9 mouse cellular contexts compared by ENCODE assay signal in genomic region chr4:73111311-73111710, GRCm38 (mm10).
DNase-seq lines count a peak whose midpoint lies in the region; ATAC-seq and TF ChIP-seq lines count a peak whose summit lies in the region.
"Had no signal": no experiment of that assay in that cellular context is flagged by ENCODE, and none has a peak within 500 bp of the region (broad histone marks: within the 10 kb centered on the region; RNA-seq: fewer than 3 reads in every experiment).

No protein-coding gene starts in this region.

- H3K27ac ChIP-seq in kidney, adult 2 months (ENCODE audit: insufficient read depth, low read depth, low read length), result no peak overlapping the region
- H3K27ac ChIP-seq in kidney, embryonic 14.5 days (ENCODE audit: low read depth, low read length), result no peak overlapping the region
- H3K27ac ChIP-seq: limb, embryonic 15.5 days had no signal

- no peaks in the 10 kb centered on the region for H3K27me3 ChIP-seq in kidney, adult 2 months (replicated peaks; ENCODE audit: control insufficient read depth, insufficient read depth, low read length)
- no peaks in the 10 kb centered on the region for H3K27me3 ChIP-seq in kidney, embryonic 14.5 days (ENCODE audit: control insufficient read depth, insufficient read depth, low read length)
- H3K27me3 ChIP-seq: limb, embryonic 15.5 days had no signal

- no peak; the same call in 1 of the 2 replicates for TF ChIP-seq CTCF in kidney, adult 2 months (conservative IDR thresholded peaks at IDR 0.05; ENCODE audit: insufficient read depth, insufficient read length, low read depth, low read length)

- H3K4me2 ChIP-seq in kidney, embryonic 14.5 days (replicated peaks; ENCODE audit: low read depth, low read length), result no peak overlapping the region
- H3K4me2 ChIP-seq: limb, embryonic 15.5 days had no signal

- DNase-seq in kidney, adult 2 months, result peak; percentile 5
- DNase-seq in 3T3-L1 (ENCODE audit: low read depth, low spot score) (peak; percentile 3), ZHBTc4 (ENCODE audit: low read depth, low spot score) (peak; percentile 4)
- peak; percentile 3 for DNase-seq in layer of hippocampus, adult 9-11 months
- DNase-seq: heart, postnatal 14 days had no signal

- WGBS in kidney, adult 2 months, result 58% methylated on average over 2 of the region's 2 CpGs
- WGBS in kidney, embryonic 14.5 days, result 73% methylated on average over 2 of the region's 2 CpGs

- H3K9ac ChIP-seq in kidney, embryonic 14.5 days (ENCODE audit: low read depth, low read length), result no peak overlapping the region
- H3K9ac ChIP-seq: limb, embryonic 15.5 days had no signal

- H3K4me3 ChIP-seq in kidney, adult 2 months (ENCODE audit: insufficient read depth, low read depth, low read length), result no peak overlapping the region
- no peak overlapping the region for H3K4me3 ChIP-seq in kidney, embryonic 14.5 days (ENCODE audit: low read length)
- H3K4me3 ChIP-seq: limb, embryonic 15.5 days had no signal

- ATAC-seq in kidney, embryonic 14.5 days (ENCODE audit: low FRiP score, low TSS enrichment), result no peak
- no peak for ATAC-seq in CD4-positive, CD25-positive, alpha-beta regulatory T cell, adult 4 months
- no peak for ATAC-seq in erythroblast, adult 5-6 weeks (replicated peaks; ENCODE audit: low FRiP score, poor library complexity, severe bottlenecking)

- H3K36me3 ChIP-seq in kidney, adult 2 months (ENCODE audit: control insufficient read depth, insufficient read depth, low read length), result no peaks in the 10 kb centered on the region
- H3K36me3 ChIP-seq in kidney, embryonic 14.5 days (ENCODE audit: control insufficient read depth, insufficient read depth, low read length), result no peaks in the 10 kb centered on the region
- H3K36me3 ChIP-seq: limb, embryonic 15.5 days had no signal

- no peak for TF ChIP-seq POLR2A in kidney, adult 2 months (IDR thresholded peaks at IDR 0.05; ENCODE audit: low read depth, low read length)

- H3K4me1 ChIP-seq in kidney, adult 2 months (ENCODE audit: control insufficient read depth, insufficient read depth, low read length), result no peaks in the 10 kb centered on the region
- H3K4me1 ChIP-seq in kidney, embryonic 14.5 days (ENCODE audit: control insufficient read depth, insufficient read depth, low read length), result no peaks in the 10 kb centered on the region
- H3K4me1 ChIP-seq: limb, embryonic 15.5 days had no signal

- H3K9me3 ChIP-seq in kidney, embryonic 14.5 days (ENCODE audit: control insufficient read depth, low read length), result no peaks in the 10 kb centered on the region
- H3K9me3 ChIP-seq: limb, embryonic 15.5 days had no signal
